ENCODE assay signal across 18 mouse cellular contexts in genomic region chr2:103303132-103303531, GRCm38 (mm10). TPM values are rescaled to one million over a fixed set of nuclear protein-coding genes. Genes with fewer than 3 reads are reported as not detected.
A peak's percentile ranks its signal among the peaks of the same experiment; 100 is the strongest.
DNase-seq lines count a peak whose midpoint lies in the region; ATAC-seq and TF ChIP-seq lines count a peak whose summit lies in the region.
"Had no signal": no experiment of that assay in that cellular context is flagged by ENCODE, and none has a peak within 500 bp of the region (broad histone marks: within the 10 kb centered on the region; RNA-seq: fewer than 3 reads in every experiment).

Gene Ehf (minus strand): TSS chr2:103303278.

- peak within 1 kb of the TSS; percentile 51; the same call in 1 of the 2 replicates for H3K27ac ChIP-seq in kidney, embryonic 14.5 days (ENCODE audit: low read depth, low read length)
- H3K27ac ChIP-seq in kidney, postnatal 0 days: peak within 1 kb of the TSS; percentile 75
- H3K27ac ChIP-seq: forebrain, embryonic 12.5 days; limb, embryonic 12.5 days; midbrain, embryonic 15.5 days had no signal

- peak within 1 kb of the TSS; percentile 10; the same call in 1 of the 2 replicates for H3K4me3 ChIP-seq in kidney, embryonic 14.5 days (ENCODE audit: low read length)
- 0 out of 2 replicates have a peak within 1 kb of the TSS, but pooled peaks have one; percentile 0 for H3K4me3 ChIP-seq in kidney, postnatal 0 days (replicated peaks; ENCODE audit: low read depth, low read length)
- H3K4me3 ChIP-seq: forebrain, embryonic 12.5 days; limb, embryonic 12.5 days; midbrain, embryonic 15.5 days had no signal

- H3K9me3 ChIP-seq in kidney, embryonic 14.5 days (ENCODE audit: control insufficient read depth, low read length): no peaks in the 10 kb centered on the region
- no peaks in the 10 kb centered on the region for H3K9me3 ChIP-seq in kidney, postnatal 0 days (replicated peaks; ENCODE audit: low read length)
- H3K9me3 ChIP-seq: forebrain, embryonic 12.5 days; limb, embryonic 12.5 days; midbrain, embryonic 15.5 days had no signal

- no peak for TF ChIP-seq CTCF in kidney, postnatal 0 days (IDR thresholded peaks at IDR 0.05; ENCODE audit: low read depth)

- intact Hi-C loops in left cerebral cortex, postnatal 36 days (cut with DNase I): no loop called here

- WGBS in kidney, embryonic 14.5 days: 60% methylated on average over 9 of the region's 9 CpGs
- WGBS in kidney, postnatal 0 days: 55% methylated on average over 9 of the region's 9 CpGs

- ATAC-seq in kidney, embryonic 14.5 days (ENCODE audit: low FRiP score, low TSS enrichment): no peak
- ATAC-seq in kidney, postnatal 0 days (replicated peaks; ENCODE audit: low FRiP score, low read depth): peak; percentile 64; the same call in 1 of the 2 replicates
- ATAC-seq: midbrain, embryonic 15.5 days had no signal

- H3K9ac ChIP-seq in kidney, embryonic 14.5 days (ENCODE audit: low read depth, low read length): no peak within 1 kb of the TSS
- H3K9ac ChIP-seq in kidney, postnatal 0 days (ENCODE audit: low read depth, low read length): 0 out of 2 replicates have a peak within 1 kb of the TSS, but pooled peaks have one; percentile 19
- H3K9ac ChIP-seq: forebrain, embryonic 12.5 days; limb, embryonic 12.5 days; midbrain, embryonic 15.5 days had no signal

- no peaks in the 10 kb centered on the region for H3K27me3 ChIP-seq in kidney, embryonic 14.5 days (ENCODE audit: control insufficient read depth, insufficient read depth, low read length)
- no peaks in the 10 kb centered on the region for H3K27me3 ChIP-seq in kidney, postnatal 0 days (ENCODE audit: insufficient read depth, low read length)
- H3K27me3 ChIP-seq: forebrain, embryonic 12.5 days; limb, embryonic 12.5 days; midbrain, embryonic 15.5 days had no signal

- no peaks in the 10 kb centered on the region for H3K4me1 ChIP-seq in kidney, embryonic 14.5 days (ENCODE audit: control insufficient read depth, insufficient read depth, low read length)
- no peaks in the 10 kb centered on the region for H3K4me1 ChIP-seq in kidney, postnatal 0 days (replicated peaks; ENCODE audit: insufficient read depth, low read length)
- H3K4me1 ChIP-seq: forebrain, embryonic 12.5 days; limb, embryonic 12.5 days; midbrain, embryonic 15.5 days had no signal

- H3K4me2 ChIP-seq in kidney, embryonic 14.5 days (replicated peaks; ENCODE audit: low read depth, low read length): 0 out of 2 replicates have a peak within 1 kb of the TSS, but pooled peaks have one; percentile 5
- peak within 1 kb of the TSS; percentile 34 for H3K4me2 ChIP-seq in kidney, postnatal 0 days (ENCODE audit: low read length)
- H3K4me2 ChIP-seq: forebrain, embryonic 12.5 days; heart, embryonic 11.5 days; limb, embryonic 12.5 days; midbrain, embryonic 15.5 days had no signal

- H3K36me3 ChIP-seq in kidney, embryonic 14.5 days (ENCODE audit: control insufficient read depth, insufficient read depth, low read length): no peaks in the 10 kb centered on the region
- no peaks in the 10 kb centered on the region for H3K36me3 ChIP-seq in kidney, postnatal 0 days (ENCODE audit: insufficient read depth, low read length)
- H3K36me3 ChIP-seq: forebrain, embryonic 12.5 days; limb, embryonic 12.5 days; midbrain, embryonic 15.5 days had no signal

- DNase-seq in kidney, postnatal 4 days: no peak
- DNase-seq in fat pad, adult 2 months (ENCODE audit: extremely low read depth, low read depth, low spot score): peak; percentile 80
- no peak for DNase-seq in kidney, postnatal 0 days (ENCODE audit: low spot score)
- peak; percentile 62 for DNase-seq in lung, postnatal 36 days
- no peak for DNase-seq in frontal cortex, postnatal 14 days (ENCODE audit: low spot score in 2 of 2)
- DNase-seq in left cerebral cortex, postnatal 36 days (ENCODE audit: low spot score in 2 of 2): no peak
- no peak for DNase-seq in layer of hippocampus, postnatal 36 days
- DNase-seq: adrenal gland, postnatal 10 days; cerebellum, postnatal 14 days; heart, postnatal 36 days had no signal

RNA-seq across cellular contexts. Expression of gene Ehf, which starts in this region (rescaled TPM):
- 19.1 and 29.6 TPM in 2 replicates for polyA plus RNA-seq in kidney, embryonic 14.5 days (2014; fragmentation: Nextera tagmentation; extraction: Ambion mirVana)
- polyA plus RNA-seq in kidney, postnatal 0 days (2015; fragmentation: Nextera tagmentation; extraction: Ambion mirVana): 23.3 and 23.5 TPM in 2 replicates
- total RNA-seq in left cerebral cortex, postnatal 36 days (2021): under 1 TPM in 1 of 2 experiments, not detected in 1; 0.11 TPM
- total RNA-seq in layer of hippocampus, postnatal 36 days (2021): not detected
- total RNA-seq: gastrocnemius, adult 8-10 months; heart, postnatal 36 days; megakaryocyte progenitor cell, adult 5-6 weeks had no signal
- polyA plus RNA-seq: C2C12 had no signal

Comparison
In these comparisons a context has a peak if more than half of its experiments do, and no peak if none do; other contexts are left out.
1. DNase-seq: peak in fat pad, adult 2 months (single experiment) and lung, postnatal 36 days (single experiment); none in kidney, postnatal 4 days (0 of 2), kidney, postnatal 0 days (single experiment), frontal cortex, postnatal 14 days (0 of 2), left cerebral cortex, postnatal 36 days (0 of 2) and layer of hippocampus, postnatal 36 days (0 of 2).